Mouse (Mus musculus) heart, embryonic 16.5 days (tissue): ENCODE measurements around the gene Auts2. TPM values are rescaled to one million over a fixed set of nuclear protein-coding genes. Genes with fewer than 3 reads are reported as not detected.

ENCODE experiments used
- ATAC-seq: fragments of 200-750 bp; cut with Nextera tagmentation; replicated peaks from 2 replicates; pipeline ENCODE4 v1.8.0; 2017; ENCODE audit warnings: moderate number of reproducible peaks; ENCODE audit not compliant: insufficient read depth, low FRiP score; ENCODE audit errors: extremely low read depth
- H3K27ac ChIP-seq: fragments of 300-500 bp; sonication (generic); 2 replicates; pipeline ENCODE4 v1.5.1; 2014; ENCODE audit warnings: mild to moderate bottlenecking, low read length, control low read depth, moderate library complexity
- H3K27me3 ChIP-seq: fragments of 300-500 bp; sonication (generic); 2 replicates; pipeline ENCODE4 v1.6.1; 2014; ENCODE audit warnings: low read length, mixed read lengths; ENCODE audit not compliant: control insufficient read depth, insufficient read depth
- H3K36me3 ChIP-seq: fragments of 300-500 bp; sonication (generic); 2 replicates; pipeline ENCODE4 v1.6.1; 2014; ENCODE audit not compliant: control insufficient read depth, insufficient read depth
- H3K4me1 ChIP-seq: fragments of 300-500 bp; sonication (generic); 2 replicates; pipeline ENCODE4 v1.6.1; 2014; ENCODE audit warnings: low read length, mixed read lengths; ENCODE audit not compliant: control insufficient read depth, insufficient read depth
- H3K4me2 ChIP-seq: fragments of 300-500 bp; sonication (generic); 2 replicates; pipeline ENCODE4 v1.6.1; 2014; ENCODE audit warnings: low read depth, mild to moderate bottlenecking, control low read depth, low read length
- H3K4me3 ChIP-seq: fragments of 300-500 bp; sonication (generic); 2 replicates; pipeline ENCODE4 v1.5.1; 2014; ENCODE audit warnings: mild to moderate bottlenecking, control low read depth, low read length
- H3K9ac ChIP-seq: fragments of 300-500 bp; sonication (generic); 2 replicates; pipeline ENCODE4 v1.6.1; 2014; ENCODE audit warnings: low read length, control low read depth
- H3K9me3 ChIP-seq: fragments of 300-500 bp; sonication (generic); replicated peaks from 2 replicates; pipeline ENCODE4 v1.6.1; 2016; ENCODE audit warnings: low read length; ENCODE audit not compliant: control insufficient read depth
- WGBS: fragments of 180-500 bp; shearing (Covaris S2); extraction: QIAGEN DNeasy Blood & Tissue Kit; methylation state at CpG from one replicate; pipeline ENCODE4 v1.1.7; 2014; 5-methylcytosine and 5-hydroxymethylcytosine counted together
- polyA plus RNA-seq: library from polyadenylated mRNA; unstranded; fragments of >200 nt; fragmentation: Nextera tagmentation; extraction: Ambion mirVana; gene quantifications from 2 replicates; pipeline ENCODE4 v1.2.1, GENCODE M21; 2015

The Auts2 gene
- polyA plus RNA-seq, 1 experiment from 2014 or later: 16.3 TPM

GRCm38 (mm10) chr5:131533815-131534214 is 1009.3 kb downstream of the Auts2 start:
- ATAC-seq: no peak
- Histone ChIP-seq H3K9me3 (no peaks in the 10 kb centered on the region), H3K27ac (no peak overlapping the region), H3K4me1 (peaks cover 10% of the 10 kb centered on the region; the same call in 1 of the 2 replicates), H3K4me3 (no peak overlapping the region), H3K27me3 (no peaks in the 10 kb centered on the region), H3K9ac (no peak overlapping the region), H3K4me2 (no peak overlapping the region), H3K36me3 (no peaks in the 10 kb centered on the region)
- WGBS: 31% methylated on average over 3 of the region's 3 CpGs

- Histone ChIP-seq H3K27ac (no peak overlapping the region), H3K36me3 (no peaks in the 10 kb centered on the region), H3K4me3 (no peak overlapping the region), H3K9me3 (no peaks in the 10 kb centered on the region), H3K9ac (no peak overlapping the region), H3K4me2 (no peak overlapping the region), H3K4me1 (peaks cover 10% of the 10 kb centered on the region; the same call in 1 of the 2 replicates), H3K27me3 (no peaks in the 10 kb centered on the region)
- ATAC-seq: no peak
- WGBS: 84% methylated on average over 15 of the region's 15 CpGs
Measured at GRCm38 (mm10) chr5:131531744-131532552, 1011.2 kb downstream of the Auts2 start.

GRCm38 (mm10) chr5:131530828-131531227 is 1012.3 kb downstream of the Auts2 start:
- H3K9ac ChIP-seq: no peak overlapping the region
- WGBS: 73% methylated on average over 2 of the region's 2 CpGs
- no peaks in the 10 kb centered on the region for H3K36me3 ChIP-seq
- no peaks in the 10 kb centered on the region for H3K9me3 ChIP-seq
- no peaks in the 10 kb centered on the region for H3K27me3 ChIP-seq
- ATAC-seq: no peak
- H3K4me2 ChIP-seq: no peak overlapping the region
- peaks cover 5% of the 10 kb centered on the region for H3K4me1 ChIP-seq
- no peak overlapping the region for H3K27ac ChIP-seq
- H3K4me3 ChIP-seq: no peak overlapping the region

- no peak overlapping the region for H3K27ac ChIP-seq
- ATAC-seq: no peak
Measured at GRCm38 (mm10) chr5:131526666-131527065, 1016.5 kb downstream of the Auts2 start.

GRCm38 (mm10) chr5:131524900-131525465 is 1018.2 kb downstream of the Auts2 start:
- no peak overlapping the region for H3K27ac ChIP-seq
- no peak overlapping the region for H3K4me3 ChIP-seq
- H3K4me2 ChIP-seq: no peak overlapping the region
- H3K9ac ChIP-seq: no peak overlapping the region
- H3K27me3 ChIP-seq: 0 out of 2 replicates have a peak, but pooled peaks cover 3% of the 10 kb centered on the region
- no peaks in the 10 kb centered on the region for H3K36me3 ChIP-seq
- ATAC-seq: no peak
- H3K9me3 ChIP-seq: no peaks in the 10 kb centered on the region
- 63% methylated on average over 12 of the region's 12 CpGs for WGBS
- peaks cover 7% of the 10 kb centered on the region; the same call in 1 of the 2 replicates for H3K4me1 ChIP-seq

More at GRCm38 (mm10) chr5:131526666-131527065, 1016.5 kb downstream of the Auts2 start:
- Histone ChIP-seq H3K4me3 (no peak overlapping the region), H3K27me3 (no peaks in the 10 kb centered on the region), H3K36me3 (no peaks in the 10 kb centered on the region), H3K9ac (no peak overlapping the region), H3K4me2 (no peak overlapping the region), H3K9me3 (no peaks in the 10 kb centered on the region), H3K4me1 (peaks cover 3% of the 10 kb centered on the region; the same call in 1 of the 2 replicates)
- 62% methylated on average over 3 of the region's 3 CpGs for WGBS

GRCm38 (mm10) chr5:131519560-131519959 is 1023.6 kb downstream of the Auts2 start:
- ATAC-seq: no peak
- Histone ChIP-seq H3K4me3 (no peak overlapping the region), H3K4me1 (peaks cover 44% of the 10 kb centered on the region), H3K9me3 (no peaks in the 10 kb centered on the region), H3K9ac (no peak overlapping the region), H3K4me2 (no peak overlapping the region), H3K36me3 (no peaks in the 10 kb centered on the region), H3K27me3 (0 out of 2 replicates have a peak, but pooled peaks cover 3% of the 10 kb centered on the region), H3K27ac (no peak overlapping the region)
- WGBS: 53% methylated on average over 3 of the region's 3 CpGs

- Histone ChIP-seq H3K4me1 (peaks cover 41% of the 10 kb centered on the region), H3K36me3 (no peaks in the 10 kb centered on the region), H3K9ac (no peak overlapping the region), H3K4me2 (peak overlapping the region; percentile 46; the same call in 1 of the 2 replicates), H3K27me3 (0 out of 2 replicates have a peak, but pooled peaks cover 3% of the 10 kb centered on the region), H3K4me3 (no peak overlapping the region), H3K27ac (peak overlapping the region; percentile 50; the same call in 1 of the 2 replicates), H3K9me3 (no peaks in the 10 kb centered on the region)
- WGBS: 14% methylated on average over 4 of the region's 4 CpGs
- peak; percentile 58 for ATAC-seq
Measured at GRCm38 (mm10) chr5:131517677-131518076, 1025.5 kb downstream of the Auts2 start.

- H3K9me3 ChIP-seq: peaks cover 4% of the 10 kb centered on the region; the same call in 1 of the 2 replicates
- ATAC-seq: peak; percentile 69
- H3K4me3 ChIP-seq: no peak overlapping the region
- 12% methylated on average over 14 of the region's 14 CpGs for WGBS
- H3K4me2 ChIP-seq: peak overlapping the region; percentile 3; the same call in 1 of the 2 replicates
- peaks cover 39% of the 10 kb centered on the region for H3K4me1 ChIP-seq
- no peaks in the 10 kb centered on the region for H3K36me3 ChIP-seq
- H3K27me3 ChIP-seq: no peaks in the 10 kb centered on the region
- no peak overlapping the region for H3K9ac ChIP-seq
- H3K27ac ChIP-seq: no peak overlapping the region
Measured at GRCm38 (mm10) chr5:131515707-131516407, 1027.3 kb downstream of the Auts2 start.
